In the genomic region with DNA sequence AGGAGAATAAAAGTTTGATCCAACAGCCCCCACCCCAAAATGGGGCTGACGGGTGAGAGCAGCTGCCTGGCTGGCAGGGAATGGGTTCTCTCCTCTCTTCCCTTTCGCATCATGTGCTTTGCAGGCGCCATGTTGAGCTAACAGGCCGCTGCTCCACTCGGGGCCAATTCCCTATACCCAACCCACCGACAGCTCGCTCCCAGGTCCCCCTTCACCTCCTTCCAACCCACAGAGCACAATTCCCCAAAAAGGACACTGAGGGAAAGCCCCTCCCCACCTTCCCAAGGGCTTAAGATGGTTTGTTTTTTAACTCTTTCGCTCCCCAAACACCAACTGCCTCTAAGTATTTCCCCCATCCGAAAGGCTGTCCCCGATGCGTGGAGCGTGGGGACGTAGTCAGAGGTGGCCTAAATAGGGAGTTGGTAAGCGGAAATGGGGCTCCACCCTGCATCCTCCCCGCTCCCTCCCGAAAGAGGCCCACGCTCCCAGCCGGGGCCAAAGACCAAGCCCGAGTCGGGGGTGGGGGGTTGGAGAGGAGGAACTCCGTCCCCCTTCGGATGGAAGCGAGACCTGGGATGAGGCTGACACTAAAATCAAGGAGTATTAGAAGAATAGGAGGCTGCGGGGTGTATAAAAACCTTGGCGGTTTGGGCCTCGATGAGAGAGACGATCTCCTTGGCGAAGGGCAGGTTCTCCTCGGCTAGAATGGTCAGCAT, we compare ENCODE assay signal across 8 mouse cellular contexts. TPM values are rescaled to one million over a fixed set of nuclear protein-coding genes. Genes with fewer than 3 reads are reported as not detected.
DNase-seq lines count a peak whose midpoint lies in the region; ATAC-seq lines count a peak whose summit lies in the region.

No protein-coding gene starts in this region.

- no peaks in the 10 kb centered on the region for H3K36me3 ChIP-seq in hindbrain, embryonic 12.5 days

- peak overlapping the region; percentile 98 for H3K9ac ChIP-seq in hindbrain, embryonic 12.5 days

- no peaks in the 10 kb centered on the region for H3K9me3 ChIP-seq in hindbrain, embryonic 12.5 days (replicated peaks)

- peak overlapping the region; percentile 81 for H3K4me3 ChIP-seq in hindbrain, embryonic 12.5 days

- peaks cover 18% of the 10 kb centered on the region for H3K4me1 ChIP-seq in hindbrain, embryonic 12.5 days

- H3K4me2 ChIP-seq in hindbrain, embryonic 12.5 days (replicated peaks), result peak overlapping the region; percentile 80

- no peaks in the 10 kb centered on the region for H3K27me3 ChIP-seq in hindbrain, embryonic 12.5 days

- peak overlapping the region; percentile 98 for H3K27ac ChIP-seq in hindbrain, embryonic 12.5 days

- DNase-seq in MN1 (ENCODE audit: low spot score), result peak; percentile 62
- peak; percentile 75 for DNase-seq in cerebellum, adult 9-11 months
- peak; percentile 42 to 56 for DNase-seq in frontal cortex, postnatal 10 days (ENCODE audit: low spot score in 2 of 2)
- DNase-seq in layer of hippocampus, postnatal 14 days (ENCODE audit: low spot score in 2 of 2), result peak; percentile 62 to 64
- DNase-seq in lung, postnatal 14 days, result peak; percentile 55
- DNase-seq in retina, adult 2 months (ENCODE audit: low read depth, low spot score), result peak; percentile 26
- DNase-seq in thymus, postnatal 25 days, result peak; percentile 73

- peak; percentile 11 for ATAC-seq in hindbrain, embryonic 12.5 days (ENCODE audit: low FRiP score)

- 2% methylated on average over 29 of the region's 29 CpGs for WGBS in hindbrain, embryonic 12.5 days

RNA-seq across cellular contexts. Expression of a gene that starts 0.8 kb away (rescaled TPM):
- polyA plus RNA-seq in hindbrain, embryonic 12.5 days (2016; fragmentation: Nextera tagmentation; extraction: Ambion mirVana), result 29.2 and 31.7 TPM in 2 replicates
- 10 to 100 TPM; 41.8 to 48.8 TPM for total RNA-seq in layer of hippocampus, postnatal 14 days (2021)

RNA-seq across cellular contexts. Expression of a gene that starts 32.0 kb away (rescaled TPM):
- polyA plus RNA-seq in hindbrain, embryonic 12.5 days (2016; fragmentation: Nextera tagmentation; extraction: Ambion mirVana), result 15.2 and 15.7 TPM in 2 replicates
- total RNA-seq in layer of hippocampus, postnatal 14 days (2021), result 10 to 100 TPM; 20.4 to 20.8 TPM

Comparison
In these comparisons a context has a peak if more than half of its experiments do, and no peak if none do; other contexts are left out.
1. Peak in every context shown above with its lines: DNase-seq, ATAC-seq, H3K4me3 ChIP-seq and H3K27ac ChIP-seq.